Mouse (Mus musculus) stomach, embryonic 15.5 days (tissue): ENCODE measurements around the gene Smpd4. TPM values are rescaled to one million over a fixed set of nuclear protein-coding genes. Genes with fewer than 3 reads are reported as not detected.
"Not testable (repeated sequence)": the region's sequence is repeated elsewhere in the genome, so short reads cannot be mapped to it uniquely, and the experiment has no call there.

ENCODE experiments used
- ATAC-seq: fragments of 200-750 bp; cut with Nextera tagmentation; 2 replicates; pipeline ENCODE4 v1.8.0; 2017; ENCODE audit warnings: low read depth, moderate number of reproducible peaks, moderate TSS enrichment; ENCODE audit not compliant: insufficient read depth, low FRiP score
- H3K27ac ChIP-seq: fragments of 300-500 bp; sonication (generic); 2 replicates; pipeline ENCODE4 v1.5.1; 2015; ENCODE audit warnings: mild to moderate bottlenecking, inconsistent platforms
- H3K27me3 ChIP-seq: fragments of 300-500 bp; sonication (generic); replicated peaks from 2 replicates; pipeline ENCODE4 v1.6.1; 2015; ENCODE audit warnings: inconsistent platforms
- H3K36me3 ChIP-seq: fragments of 300-500 bp; sonication (generic); 2 replicates; pipeline ENCODE4 v1.6.1; 2015; ENCODE audit warnings: inconsistent platforms
- H3K4me1 ChIP-seq: fragments of 300-500 bp; sonication (generic); 2 replicates; pipeline ENCODE4 v1.6.1; 2015; ENCODE audit warnings: inconsistent platforms
- H3K4me2 ChIP-seq: fragments of 300-500 bp; sonication (generic); 2 replicates; pipeline ENCODE4 v1.6.1; 2015; ENCODE audit warnings: mild to moderate bottlenecking, inconsistent platforms
- H3K4me3 ChIP-seq: fragments of 300-500 bp; sonication (generic); replicated peaks from 2 replicates; pipeline ENCODE4 v1.5.1; 2015; ENCODE audit warnings: inconsistent platforms
- H3K9ac ChIP-seq: fragments of 300-500 bp; sonication (generic); 2 replicates; pipeline ENCODE4 v1.6.1; 2015; ENCODE audit warnings: inconsistent platforms
- H3K9me3 ChIP-seq: fragments of 300-500 bp; sonication (generic); 2 replicates; pipeline ENCODE4 v1.6.1; 2016; ENCODE audit warnings: inconsistent platforms
- WGBS: fragments of 180-500 bp; shearing (Covaris S2); methylation state at CpG from one replicate; pipeline ENCODE4 v1.1.7; 2015; 5-methylcytosine and 5-hydroxymethylcytosine counted together
- polyA plus RNA-seq: library from polyadenylated mRNA; unstranded; fragments of >200 nt; fragmentation: Nextera tagmentation; extraction: Ambion mirVana; gene quantifications from 2 replicates; pipeline ENCODE4 v1.2.1, GENCODE M21; 2015

Smpd4 gene
- 24.8 and 27.0 TPM in 2 replicates for polyA plus RNA-seq

DNA sequence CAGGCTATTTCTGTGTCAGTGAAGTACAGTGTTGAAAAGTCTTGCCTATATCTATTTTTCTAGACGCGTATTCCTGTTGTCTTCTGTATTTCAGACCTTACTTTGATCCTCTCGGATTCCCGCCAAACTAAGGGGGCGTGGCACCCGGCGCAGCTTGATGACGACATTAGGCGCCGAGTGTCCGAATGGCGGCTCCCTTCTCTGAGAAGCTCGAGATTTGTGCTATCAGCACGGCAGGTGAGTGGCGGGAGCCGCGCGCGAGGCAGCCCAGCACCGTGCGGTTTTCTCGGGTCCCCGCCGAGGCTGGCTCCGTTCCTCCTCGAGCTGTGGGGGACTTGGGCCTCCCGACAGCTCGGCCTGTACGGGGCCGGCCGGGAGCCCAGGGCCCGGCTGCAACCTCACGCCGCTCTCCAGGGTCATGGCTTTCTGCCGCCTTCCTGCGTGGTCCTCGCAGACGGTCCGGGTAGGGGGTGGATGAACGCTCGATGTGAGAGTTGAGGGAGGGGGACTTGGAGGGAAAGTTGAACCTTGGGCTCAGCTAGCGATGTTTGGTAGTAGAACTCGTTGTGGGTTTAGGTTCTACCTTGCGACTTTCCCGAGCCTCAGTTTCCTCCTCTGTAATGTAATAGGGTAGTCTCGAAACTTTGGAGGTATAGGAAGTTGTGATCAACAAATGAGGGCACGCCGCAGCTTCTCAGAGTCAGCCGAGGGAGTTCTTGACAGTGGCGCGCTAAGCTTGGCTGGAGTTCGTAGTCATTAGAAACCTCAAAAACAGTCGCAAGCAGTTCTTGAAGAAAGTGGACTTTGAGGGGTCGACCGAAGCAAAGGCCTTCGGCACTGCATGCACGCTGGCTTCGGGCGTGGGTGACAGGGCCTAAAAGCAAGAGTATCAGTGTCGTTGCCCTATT is at the start of gene Smpd4:
Gene Smpd4 (plus strand): TSS at position 157 of the 908 bp plus-strand sequence.
- Histone ChIP-seq H3K4me3 (peak within 1 kb of the TSS; percentile 91), H3K4me1 (peaks cover 18% of the 10 kb centered on the region), H3K27ac (0 out of 2 replicates have a peak within 1 kb of the TSS, but pooled peaks have one; percentile 21), H3K27me3 (no peaks in the 10 kb centered on the region), H3K9ac (peak within 1 kb of the TSS; percentile 94), H3K4me2 (peak within 1 kb of the TSS; percentile 62), H3K36me3 (peaks cover 9% of the 10 kb centered on the region), H3K9me3 (no peaks in the 10 kb centered on the region)
- WGBS: 2% methylated on average over 60 of the region's 60 CpGs
- peak; percentile 88 for ATAC-seq

- peak overlapping the region; percentile 85 for H3K4me2 ChIP-seq
- H3K27me3 ChIP-seq: peaks cover 23% of the 10 kb centered on the region; the same call in 1 of the 2 replicates
- peak; percentile 80 for ATAC-seq
- no peaks in the 10 kb centered on the region for H3K9me3 ChIP-seq
- 12% methylated on average over 45 of the region's 45 CpGs for WGBS
- peak overlapping the region; percentile 49 for H3K9ac ChIP-seq
- H3K36me3 ChIP-seq: no peaks in the 10 kb centered on the region
- H3K4me3 ChIP-seq: peak overlapping the region; percentile 53
- 0 out of 2 replicates have a peak overlapping the region, but pooled peaks have one; percentile 57 for H3K27ac ChIP-seq
- peaks cover 5% of the 10 kb centered on the region; the same call in 1 of the 2 replicates for H3K4me1 ChIP-seq
Measured at GRCm38 (mm10) chr16:17575870-17576824, 43.0 kb upstream of the Smpd4 start.

DNA sequence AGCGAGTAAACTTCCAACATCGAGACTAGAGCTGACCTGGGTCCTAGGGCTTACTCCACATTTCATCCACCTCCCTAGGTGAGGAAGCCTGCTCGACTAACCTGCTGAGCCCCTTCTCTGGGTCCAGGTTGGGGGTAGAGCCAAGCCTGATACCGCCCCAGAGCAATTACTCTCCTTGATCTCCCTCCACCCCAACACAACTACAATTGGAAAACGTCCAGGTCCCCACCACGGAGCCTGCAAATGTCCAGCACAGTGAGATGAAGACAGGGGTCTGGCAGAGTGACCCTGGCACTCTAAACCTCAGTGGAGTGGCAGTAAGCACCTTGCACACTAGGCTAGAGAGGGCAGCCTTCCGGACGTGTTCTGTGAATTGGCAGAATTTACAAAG is 42.3 kb upstream of the Smpd4 start:
- H3K27me3 ChIP-seq: peaks cover 23% of the 10 kb centered on the region; the same call in 1 of the 2 replicates
- WGBS: 20% methylated on average over 8 of the region's 8 CpGs
- H3K4me2 ChIP-seq: peak overlapping the region; percentile 85
- H3K9ac ChIP-seq: no peak overlapping the region
- H3K4me1 ChIP-seq: peaks cover 5% of the 10 kb centered on the region; the same call in 1 of the 2 replicates
- peak overlapping the region; percentile 53 for H3K4me3 ChIP-seq
- H3K27ac ChIP-seq: no peak overlapping the region
- no peak for ATAC-seq
- no peaks in the 10 kb centered on the region for H3K36me3 ChIP-seq
- no peaks in the 10 kb centered on the region for H3K9me3 ChIP-seq

- ATAC-seq: no peak
- no peaks in the 10 kb centered on the region for H3K36me3 ChIP-seq
- 26% methylated on average over 8 of the region's 8 CpGs for WGBS
- H3K9ac ChIP-seq: no peak within 1 kb of the TSS
- no peaks in the 10 kb centered on the region for H3K4me1 ChIP-seq
- H3K4me3 ChIP-seq: no peak within 1 kb of the TSS
- H3K27me3 ChIP-seq: peaks cover under 1% of the 10 kb centered on the region; the same call in 1 of the 2 replicates
- H3K27ac ChIP-seq: no peak within 1 kb of the TSS
- H3K9me3 ChIP-seq: no peaks in the 10 kb centered on the region
- no peak within 1 kb of the TSS for H3K4me2 ChIP-seq
Measured at GRCm38 (mm10) chr16:17583064-17583463, 36.1 kb upstream of the Smpd4 start, which contains the start of gene Slc7a4. TSS of gene Slc7a4 (minus strand) at chr16:17583214.

GRCm38 (mm10) chr16:17584555-17584954 is 34.6 kb upstream of the Smpd4 start:
- H3K4me2 ChIP-seq: no peak overlapping the region
- no peak overlapping the region for H3K27ac ChIP-seq
- 91% methylated on average over 7 of the region's 7 CpGs for WGBS
- no peaks in the 10 kb centered on the region for H3K4me1 ChIP-seq
- H3K9ac ChIP-seq: no peak overlapping the region
- H3K36me3 ChIP-seq: no peaks in the 10 kb centered on the region
- H3K9me3 ChIP-seq: no peaks in the 10 kb centered on the region
- H3K27me3 ChIP-seq: no peaks in the 10 kb centered on the region
- no peak for ATAC-seq
- no peak overlapping the region for H3K4me3 ChIP-seq

- H3K4me1 ChIP-seq: no peaks in the 10 kb centered on the region
- no peaks in the 10 kb centered on the region for H3K27me3 ChIP-seq
- no peak overlapping the region for H3K4me3 ChIP-seq
- WGBS: 34% methylated on average over 2 of the region's 2 CpGs
- H3K27ac ChIP-seq: no peak overlapping the region
- no peak for ATAC-seq
- no peaks in the 10 kb centered on the region for H3K36me3 ChIP-seq
- no peak overlapping the region for H3K9ac ChIP-seq
- H3K4me2 ChIP-seq: no peak overlapping the region
- no peaks in the 10 kb centered on the region for H3K9me3 ChIP-seq
Measured at GRCm38 (mm10) chr16:17590731-17591130, 28.4 kb upstream of the Smpd4 start.

DNA sequence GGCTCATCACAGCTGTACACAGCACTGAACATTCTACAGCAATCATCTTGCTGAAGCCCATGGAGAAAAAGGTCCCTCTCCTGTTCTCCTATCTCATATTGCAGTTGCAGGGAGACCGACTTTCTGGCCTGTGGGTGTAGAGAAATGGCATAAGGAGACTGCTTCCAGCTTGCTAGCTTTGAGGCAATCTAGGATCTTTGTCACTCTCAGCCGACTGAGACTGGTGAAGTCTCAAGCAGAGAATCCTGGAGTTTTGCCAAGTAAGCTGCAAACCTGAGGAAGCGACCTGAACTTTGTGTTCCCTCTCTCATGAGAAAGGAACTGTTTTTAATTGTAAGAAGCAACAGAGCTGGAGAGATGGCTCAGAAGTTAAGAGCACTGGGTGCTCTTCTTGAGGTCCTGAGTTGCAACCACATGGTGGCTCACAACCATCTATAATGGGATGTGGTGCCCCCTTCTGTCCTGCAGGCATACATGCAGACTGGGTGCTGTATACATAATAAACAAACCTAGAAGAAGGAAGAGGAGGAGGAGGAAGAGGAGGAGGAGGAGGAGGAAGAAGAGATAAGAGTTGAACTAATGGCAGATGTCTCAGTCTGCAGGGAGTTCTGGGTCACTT is 18.1 kb upstream of the Smpd4 start:
- Histone ChIP-seq H3K4me2 (no peak overlapping the region), H3K9ac (no peak overlapping the region), H3K4me3 (no peak overlapping the region), H3K9me3 (no peaks in the 10 kb centered on the region), H3K27ac (no peak overlapping the region), H3K36me3 (no peaks in the 10 kb centered on the region), H3K4me1 (no peaks in the 10 kb centered on the region), H3K27me3 (no peaks in the 10 kb centered on the region)
- 54% methylated on average over 3 of the region's 3 CpGs for WGBS
- no peak for ATAC-seq

- no peak overlapping the region for H3K4me2 ChIP-seq
- H3K27me3 ChIP-seq: no peaks in the 10 kb centered on the region
- H3K9me3 ChIP-seq: no peaks in the 10 kb centered on the region
- H3K4me3 ChIP-seq: no peak overlapping the region
- no peak overlapping the region for H3K27ac ChIP-seq
- no peaks in the 10 kb centered on the region for H3K36me3 ChIP-seq
- H3K4me1 ChIP-seq: no peaks in the 10 kb centered on the region
- H3K9ac ChIP-seq: no peak overlapping the region
- WGBS: 57% methylated on average over 4 of the region's 4 CpGs
- no peak for ATAC-seq
Measured at GRCm38 (mm10) chr16:17604941-17605340, 14.2 kb upstream of the Smpd4 start.

DNA sequence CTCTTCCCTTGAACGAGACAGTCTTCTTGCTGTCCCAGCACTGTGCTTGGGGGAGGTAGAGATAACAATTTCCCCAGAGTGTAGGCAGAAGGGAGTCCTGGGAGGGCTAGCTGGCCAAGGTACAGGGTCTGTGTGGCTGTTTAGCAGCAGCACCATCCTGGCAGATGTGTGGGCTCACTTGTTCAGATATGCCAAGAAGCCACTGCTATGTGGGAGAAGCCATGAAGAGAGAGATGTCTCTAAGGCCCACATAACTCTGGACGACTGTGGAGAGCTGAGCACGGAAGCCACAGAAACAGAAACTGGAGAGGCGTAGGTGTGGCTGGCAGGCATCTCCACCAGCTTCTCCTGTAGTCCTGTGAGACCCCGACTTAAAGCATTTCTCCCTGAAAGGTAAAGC is 13.5 kb upstream of the Smpd4 start:
- Histone ChIP-seq H3K27ac (no peak overlapping the region), H3K36me3 (no peaks in the 10 kb centered on the region), H3K4me2 (no peak overlapping the region), H3K9ac (no peak overlapping the region), H3K4me1 (no peaks in the 10 kb centered on the region), H3K4me3 (no peak overlapping the region), H3K9me3 (no peaks in the 10 kb centered on the region), H3K27me3 (no peaks in the 10 kb centered on the region)
- 75% methylated on average over 5 of the region's 5 CpGs for WGBS
- no peak for ATAC-seq

GRCm38 (mm10) chr16:17611383-17611782 is 7.8 kb upstream of the Smpd4 start:
- Histone ChIP-seq H3K9ac (no peak overlapping the region), H3K4me2 (no peak overlapping the region), H3K27ac (no peak overlapping the region), H3K27me3 (no peaks in the 10 kb centered on the region), H3K4me3 (no peak overlapping the region), H3K36me3 (no peaks in the 10 kb centered on the region), H3K9me3 (no peaks in the 10 kb centered on the region), H3K4me1 (no peaks in the 10 kb centered on the region)
- no peak for ATAC-seq
- WGBS: 65% methylated on average over 4 of the region's 4 CpGs

DNA sequence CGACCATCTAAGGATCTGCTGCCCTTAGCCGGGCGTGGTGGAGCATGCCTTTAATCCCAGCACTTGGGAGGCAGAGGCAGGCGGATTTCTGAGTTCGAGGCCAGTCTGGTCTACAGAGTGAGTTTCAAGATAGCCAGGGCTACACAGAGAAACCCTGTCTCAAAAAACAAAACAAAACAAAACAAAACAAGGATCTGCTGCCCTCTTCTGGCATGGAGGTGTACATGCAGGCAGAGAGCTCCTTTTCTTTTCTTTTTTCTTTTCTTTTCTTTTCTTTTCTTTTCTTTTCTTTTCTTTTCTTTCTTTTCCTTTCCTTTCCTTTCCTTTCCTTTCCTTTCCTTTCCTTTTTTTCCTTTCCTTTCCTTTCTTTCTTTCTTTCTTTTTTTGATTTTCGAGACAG is 4.4 kb upstream of the Smpd4 start:
- not testable (repeated sequence) for ATAC-seq, H3K27ac ChIP-seq, H3K4me1 ChIP-seq, H3K4me3 ChIP-seq, H3K9ac ChIP-seq, H3K27me3 ChIP-seq, H3K4me2 ChIP-seq, H3K9me3 ChIP-seq, H3K36me3 ChIP-seq
- 88% methylated on average over 6 of the region's 6 CpGs for WGBS
